23 mouse cellular contexts compared by ENCODE assay signal in genomic region chr6:116901816-116902215, GRCm38 (mm10).
DNase-seq lines count a peak whose midpoint lies in the region; ATAC-seq lines count a peak whose summit lies in the region.
"Had no signal": no experiment of that assay in that cellular context is flagged by ENCODE, and none has a peak within 500 bp of the region (broad histone marks: within the 10 kb centered on the region; RNA-seq: fewer than 3 reads in every experiment).

No protein-coding gene starts in this region.

- H3K4me3 ChIP-seq in hindbrain, embryonic 13.5 days, result no peak overlapping the region
- H3K4me3 ChIP-seq: embryonic facial prominence, embryonic 10.5 days; intestine, embryonic 15.5 days; kidney, embryonic 15.5 days; midbrain, embryonic 15.5 days; neural tube, embryonic 13.5 days had no signal

- 53% methylated on average over 1 of the region's 1 CpGs for WGBS in hindbrain, embryonic 13.5 days

- ATAC-seq in hindbrain, embryonic 13.5 days (ENCODE audit: low FRiP score), result no peak
- ATAC-seq: forebrain, postnatal 0 days; hindbrain, embryonic 16.5 days; intestine, embryonic 15.5 days; liver, postnatal 0 days; lung, postnatal 0 days; midbrain, embryonic 15.5 days had no signal

- no peak overlapping the region for H3K27ac ChIP-seq in hindbrain, embryonic 13.5 days
- H3K27ac ChIP-seq: embryonic facial prominence, embryonic 10.5 days; intestine, embryonic 15.5 days; kidney, embryonic 15.5 days; macrophage; midbrain, embryonic 15.5 days; neural tube, embryonic 13.5 days had no signal

- no peak overlapping the region for H3K9ac ChIP-seq in hindbrain, embryonic 13.5 days
- H3K9ac ChIP-seq: forebrain, postnatal 0 days; intestine, embryonic 15.5 days; kidney, embryonic 15.5 days; liver, postnatal 0 days; midbrain, embryonic 15.5 days; neural tube, embryonic 13.5 days had no signal

- H3K4me2 ChIP-seq in hindbrain, embryonic 13.5 days, result no peak overlapping the region
- H3K4me2 ChIP-seq: heart, embryonic 11.5 days; intestine, embryonic 15.5 days; kidney, embryonic 15.5 days; midbrain, embryonic 15.5 days; neural tube, embryonic 13.5 days had no signal

- peak; percentile 28 for DNase-seq in left cerebral cortex, adult 11 months (ENCODE audit: low spot score)
- no peak for DNase-seq in left cerebral cortex, postnatal 4 days
- DNase-seq in left cerebral cortex, adult 18-20 months (ENCODE audit: low spot score in 2 of 2), result peak; percentile 7 to 19
- DNase-seq in right cerebral cortex, adult 2 months (ENCODE audit: low spot score in 2 of 2), result peak; percentile 10 to 43
- no peak for DNase-seq in kidney, adult 8-10 months
- DNase-seq in testis, postnatal 14 days (ENCODE audit: low spot score), result no peak
- DNase-seq: cerebellum, adult 11 months; cerebellum, adult 9-11 months; forebrain, postnatal 0 days; gastrocnemius, postnatal 10 days; kidney, postnatal 4 days; liver, postnatal 0 days; thymus, adult 2 months had no signal

- intact Hi-C loops in left cerebral cortex, postnatal 4 days (cut with DNase I), result no loop called here

- H3K36me3 ChIP-seq in hindbrain, embryonic 13.5 days, result no peaks in the 10 kb centered on the region
- H3K36me3 ChIP-seq: embryonic facial prominence, embryonic 10.5 days; intestine, embryonic 15.5 days; kidney, embryonic 15.5 days; midbrain, embryonic 15.5 days; neural tube, embryonic 13.5 days had no signal

- no peaks in the 10 kb centered on the region for H3K4me1 ChIP-seq in hindbrain, embryonic 13.5 days (replicated peaks)
- H3K4me1 ChIP-seq: embryonic facial prominence, embryonic 10.5 days; kidney, embryonic 15.5 days; midbrain, embryonic 15.5 days; neural tube, embryonic 13.5 days had no signal

- H3K27me3 ChIP-seq in hindbrain, embryonic 13.5 days, result no peaks in the 10 kb centered on the region
- H3K27me3 ChIP-seq: intestine, embryonic 15.5 days; kidney, embryonic 15.5 days; midbrain, embryonic 15.5 days; neural tube, embryonic 13.5 days had no signal

- no peaks in the 10 kb centered on the region for H3K9me3 ChIP-seq in hindbrain, embryonic 13.5 days
- H3K9me3 ChIP-seq: embryonic facial prominence, embryonic 10.5 days; intestine, embryonic 15.5 days; kidney, embryonic 15.5 days; midbrain, embryonic 15.5 days; neural tube, embryonic 13.5 days had no signal

Comparison
In these comparisons a context has a peak if more than half of its experiments do, and no peak if none do; other contexts are left out.
1. DNase-seq: peak in left cerebral cortex, adult 11 months (single experiment), left cerebral cortex, adult 18-20 months (2 of 2) and right cerebral cortex, adult 2 months (2 of 2); none in left cerebral cortex, postnatal 4 days (single experiment), kidney, adult 8-10 months (0 of 2) and testis, postnatal 14 days (single experiment).